Mouse (Mus musculus) forebrain, embryonic 16.5 days (tissue): ENCODE measurements around the gene Bmp10. TPM values are rescaled to one million over a fixed set of nuclear protein-coding genes. Genes with fewer than 3 reads are reported as not detected.

Experiments
- ATAC-seq: fragments of 200-750 bp; cut with Nextera tagmentation; 2 replicates; pipeline ENCODE4 v1.8.0; 2017; ENCODE audit warnings: mild to moderate bottlenecking, moderate library complexity
- H3K27ac ChIP-seq: fragments of 300-500 bp; sonication (generic); 2 replicates; pipeline ENCODE4 v1.5.1; 2014; ENCODE audit warnings: low read length, control low read depth
- H3K27me3 ChIP-seq: fragments of 300-500 bp; sonication (generic); replicated peaks from 2 replicates; pipeline ENCODE4 v1.6.1; 2014; ENCODE audit warnings: low read length; ENCODE audit not compliant: control insufficient read depth, insufficient read depth
- H3K36me3 ChIP-seq: fragments of 300-500 bp; sonication (generic); 2 replicates; pipeline ENCODE4 v1.6.1; 2014; ENCODE audit not compliant: control insufficient read depth, insufficient read depth
- H3K4me1 ChIP-seq: fragments of 300-500 bp; sonication (generic); replicated peaks from 2 replicates; pipeline ENCODE4 v1.6.1; 2014; ENCODE audit warnings: low read length; ENCODE audit not compliant: control insufficient read depth, insufficient read depth
- H3K4me2 ChIP-seq: fragments of 300-500 bp; sonication (generic); 2 replicates; pipeline ENCODE4 v1.6.1; 2014; ENCODE audit warnings: mild to moderate bottlenecking, low read length, control low read depth
- H3K4me3 ChIP-seq: fragments of 300-500 bp; sonication (generic); replicated peaks from 2 replicates; pipeline ENCODE4 v1.5.1; 2014; ENCODE audit warnings: mild to moderate bottlenecking, low read length, control low read depth
- H3K9ac ChIP-seq: fragments of 300-500 bp; sonication (generic); replicated peaks from 2 replicates; pipeline ENCODE4 v1.6.1; 2014; ENCODE audit warnings: low read depth, low read length, control low read depth
- H3K9me3 ChIP-seq: fragments of 300-500 bp; sonication (generic); 2 replicates; pipeline ENCODE4 v1.6.1; 2016; ENCODE audit warnings: low read length; ENCODE audit not compliant: control insufficient read depth
- WGBS: fragments of 180-500 bp; shearing (Covaris S2); extraction: QIAGEN DNeasy Blood & Tissue Kit; methylation state at CpG from one replicate; pipeline ENCODE4 v1.1.7; 2014; 5-methylcytosine and 5-hydroxymethylcytosine counted together
- polyA plus RNA-seq: library from polyadenylated mRNA; unstranded; fragments of >200 nt; fragmentation: Nextera tagmentation; extraction: Ambion mirVana; gene quantifications from 2 replicates; pipeline ENCODE4 v1.2.1, GENCODE M21; 2015

The Bmp10 gene
- not detected in 2 replicates for polyA plus RNA-seq

DNA sequence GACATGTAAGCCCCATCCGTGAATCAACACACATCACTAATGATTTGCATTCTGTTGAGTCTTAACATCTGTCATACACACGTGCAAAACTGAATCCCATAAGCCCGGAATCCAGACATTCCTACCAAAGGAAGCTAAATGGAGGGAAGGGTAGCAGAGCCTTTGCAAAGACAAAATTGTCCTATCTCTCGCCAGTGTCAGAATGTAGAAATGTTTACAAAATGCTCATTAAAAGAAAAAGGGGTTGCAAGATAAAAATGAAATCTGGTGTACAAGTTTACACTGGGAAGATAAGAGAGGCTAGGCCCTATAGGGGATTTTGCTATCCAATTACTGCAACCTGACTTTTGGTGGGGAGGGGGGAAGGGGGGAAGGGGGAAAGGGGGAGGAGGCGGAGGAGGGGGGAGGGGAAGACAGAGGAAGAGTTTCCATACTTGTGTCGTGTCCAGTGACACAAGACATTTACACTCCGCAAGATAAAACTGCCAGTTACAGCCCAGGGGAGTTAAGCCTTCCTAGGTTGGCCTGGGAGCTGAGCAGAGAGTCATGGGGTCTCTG is at the start of gene Bmp10:
Bmp10 (plus strand) TSS at position 508 of the 558 bp plus-strand sequence.
- Histone ChIP-seq H3K9me3 (no peaks in the 10 kb centered on the region), H3K9ac (no peak within 1 kb of the TSS), H3K4me2 (no peak within 1 kb of the TSS), H3K4me3 (no peak within 1 kb of the TSS), H3K36me3 (no peaks in the 10 kb centered on the region), H3K4me1 (0 out of 2 replicates have a peak, but pooled peaks cover 3% of the 10 kb centered on the region), H3K27me3 (no peaks in the 10 kb centered on the region), H3K27ac (no peak within 1 kb of the TSS)
- WGBS: 86% methylated on average over 7 of the region's 7 CpGs
- ATAC-seq: no peak

DNA sequence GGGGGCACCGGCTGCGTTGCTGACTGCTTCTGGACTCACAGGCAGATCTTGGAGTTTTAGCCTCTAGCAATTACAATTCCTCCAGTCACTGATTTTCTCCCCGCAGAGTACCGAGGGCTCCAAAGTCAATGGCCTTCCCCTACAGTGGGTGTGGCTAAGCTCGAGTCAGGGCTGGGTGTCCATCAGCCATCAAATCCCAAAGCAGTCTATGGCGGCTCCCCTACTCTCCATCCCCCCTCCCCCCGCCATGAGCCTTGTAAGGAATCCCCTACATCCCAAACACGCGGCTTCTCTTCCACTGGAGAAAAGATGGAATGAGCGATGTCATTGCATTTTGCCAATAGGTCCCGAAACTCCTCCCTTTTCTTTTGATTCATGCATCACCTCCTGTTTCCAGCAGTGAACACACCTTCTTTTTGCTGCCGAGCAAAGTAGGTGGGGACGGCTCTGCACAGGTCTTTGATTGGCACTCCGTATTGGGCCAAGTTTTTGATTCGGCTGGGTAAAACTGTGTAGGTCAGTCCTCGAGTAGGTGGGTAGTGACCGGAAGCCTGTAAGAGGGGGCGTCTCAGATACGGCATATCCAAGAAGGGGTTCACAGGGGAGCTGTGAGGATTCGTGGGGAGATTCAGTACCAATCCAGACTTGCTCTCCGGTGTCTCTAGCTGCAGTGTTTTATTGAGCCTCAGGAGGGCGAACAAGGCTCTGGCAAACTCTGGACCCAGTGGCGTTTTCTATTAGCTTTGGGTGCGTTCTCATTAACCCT is 44.7 kb upstream of the Bmp10 start:
- Histone ChIP-seq H3K4me3 (peak overlapping the region; percentile 43), H3K9ac (peak overlapping the region; percentile 49), H3K4me2 (peak overlapping the region; percentile 71), H3K27ac (no peak overlapping the region), H3K4me1 (peaks cover 8% of the 10 kb centered on the region), H3K9me3 (no peaks in the 10 kb centered on the region), H3K27me3 (no peaks in the 10 kb centered on the region), H3K36me3 (no peaks in the 10 kb centered on the region)
- peak; percentile 79 for ATAC-seq
- 8% methylated on average over 24 of the region's 24 CpGs for WGBS

DNA sequence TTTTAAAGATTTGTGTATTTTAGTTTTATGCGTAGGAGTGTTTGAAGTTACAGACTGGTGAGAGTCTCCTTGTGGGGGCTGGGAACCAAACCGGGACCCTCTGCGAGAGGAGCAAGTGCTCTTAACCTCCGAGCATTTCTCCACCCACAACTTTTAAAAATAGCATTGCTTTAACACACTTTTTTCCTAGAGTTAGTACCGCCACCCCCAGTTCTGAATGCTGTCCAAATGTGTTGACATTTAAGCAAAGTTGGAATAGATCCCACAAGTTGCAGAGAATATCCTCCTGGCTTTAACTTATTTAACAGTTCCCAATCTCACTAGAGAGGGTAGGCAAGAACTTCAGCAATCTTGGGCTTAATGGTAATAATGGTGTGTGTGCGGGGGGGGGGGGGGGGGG is 44.0 kb upstream of the Bmp10 start:
- Histone ChIP-seq H3K4me1 (peaks cover 8% of the 10 kb centered on the region), H3K27ac (no peak overlapping the region), H3K36me3 (no peaks in the 10 kb centered on the region), H3K4me2 (no peak overlapping the region), H3K9ac (no peak overlapping the region), H3K9me3 (no peaks in the 10 kb centered on the region), H3K4me3 (no peak overlapping the region), H3K27me3 (no peaks in the 10 kb centered on the region)
- 50% methylated on average over 5 of the region's 6 CpGs for WGBS
- ATAC-seq: no peak

DNA sequence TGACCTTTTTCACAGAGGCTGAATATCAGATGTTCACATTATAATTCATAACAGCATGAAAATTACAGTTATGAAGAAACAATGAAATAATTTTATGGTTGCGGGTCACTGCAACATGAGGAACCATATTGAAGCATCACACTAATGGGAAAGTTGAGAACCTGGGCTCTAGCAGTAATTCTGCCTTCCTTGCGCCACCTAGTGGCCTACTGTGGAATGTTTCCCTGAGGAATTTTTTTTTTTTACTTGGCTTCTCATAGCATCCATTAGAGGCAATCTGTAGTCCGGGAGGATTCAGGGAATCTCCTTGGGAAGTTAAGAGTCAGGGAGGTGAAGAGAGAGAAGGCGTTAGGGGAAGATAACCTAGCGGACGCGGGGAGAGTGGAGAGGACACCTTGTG is 42.6 kb upstream of the Bmp10 start:
- H3K27me3 ChIP-seq: no peaks in the 10 kb centered on the region
- H3K9me3 ChIP-seq: no peaks in the 10 kb centered on the region
- WGBS: 9% methylated on average over 7 of the region's 7 CpGs
- no peak overlapping the region for H3K4me2 ChIP-seq
- H3K4me3 ChIP-seq: no peak overlapping the region
- H3K9ac ChIP-seq: no peak overlapping the region
- H3K36me3 ChIP-seq: no peaks in the 10 kb centered on the region
- peaks cover 8% of the 10 kb centered on the region for H3K4me1 ChIP-seq
- H3K27ac ChIP-seq: no peak overlapping the region
- no peak; the same call in 1 of the 2 replicates for ATAC-seq

DNA sequence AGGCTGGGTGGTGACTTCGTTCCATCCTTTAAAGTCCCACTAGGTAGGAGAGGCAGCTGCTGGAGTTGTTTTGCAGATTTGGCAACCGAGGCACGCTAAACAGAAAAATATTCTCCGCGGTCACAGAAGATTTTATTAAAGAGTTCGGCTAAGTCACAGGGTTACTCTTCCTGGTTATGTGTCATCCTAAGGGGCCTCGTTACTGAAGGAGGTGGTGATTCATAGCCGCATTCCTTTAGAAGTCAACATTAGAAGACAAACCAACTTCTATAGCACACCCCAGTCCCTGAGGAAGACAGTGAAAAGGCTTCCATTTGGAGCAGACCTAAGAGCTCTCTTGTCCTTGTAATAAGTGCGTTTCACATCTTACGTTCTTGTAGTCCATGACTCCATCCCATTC is 42.1 kb upstream of the Bmp10 start:
- no peak overlapping the region for H3K4me3 ChIP-seq
- no peaks in the 10 kb centered on the region for H3K9me3 ChIP-seq
- H3K9ac ChIP-seq: no peak overlapping the region
- WGBS: 86% methylated on average over 10 of the region's 10 CpGs
- no peaks in the 10 kb centered on the region for H3K36me3 ChIP-seq
- no peak for ATAC-seq
- no peaks in the 10 kb centered on the region for H3K27me3 ChIP-seq
- H3K4me1 ChIP-seq: peaks cover 8% of the 10 kb centered on the region
- no peak overlapping the region for H3K27ac ChIP-seq
- H3K4me2 ChIP-seq: no peak overlapping the region

DNA sequence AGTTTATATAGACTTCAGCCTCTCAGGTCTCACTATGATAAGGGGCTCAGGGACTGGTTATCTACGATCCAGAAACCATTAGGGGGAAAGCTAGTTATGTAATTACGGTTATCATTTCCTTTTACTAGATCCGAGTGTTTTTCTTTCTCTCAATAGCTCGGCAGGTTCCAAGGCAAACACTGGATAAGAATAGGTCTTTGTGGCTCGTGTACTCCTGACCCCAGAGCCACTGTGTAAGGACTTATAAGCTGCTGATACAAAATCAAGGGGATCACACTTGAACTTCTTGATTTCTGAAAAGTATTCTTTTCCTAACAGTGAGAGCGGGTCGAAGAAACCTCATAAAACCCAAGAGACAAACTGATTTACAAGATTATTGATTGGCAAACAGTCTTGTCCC is 39.9 kb upstream of the Bmp10 start, which contains the start of gene Gkn3:
Gkn3 (minus strand) TSS at position 59 of the 400 bp plus-strand sequence.
- no peak for ATAC-seq
- no peak within 1 kb of the TSS for H3K4me2 ChIP-seq
- H3K9ac ChIP-seq: no peak within 1 kb of the TSS
- peaks cover 8% of the 10 kb centered on the region for H3K4me1 ChIP-seq
- H3K27me3 ChIP-seq: no peaks in the 10 kb centered on the region
- H3K36me3 ChIP-seq: no peaks in the 10 kb centered on the region
- 63% methylated on average over 7 of the region's 7 CpGs for WGBS
- no peak within 1 kb of the TSS for H3K4me3 ChIP-seq
- H3K9me3 ChIP-seq: no peaks in the 10 kb centered on the region
- H3K27ac ChIP-seq: no peak within 1 kb of the TSS

DNA sequence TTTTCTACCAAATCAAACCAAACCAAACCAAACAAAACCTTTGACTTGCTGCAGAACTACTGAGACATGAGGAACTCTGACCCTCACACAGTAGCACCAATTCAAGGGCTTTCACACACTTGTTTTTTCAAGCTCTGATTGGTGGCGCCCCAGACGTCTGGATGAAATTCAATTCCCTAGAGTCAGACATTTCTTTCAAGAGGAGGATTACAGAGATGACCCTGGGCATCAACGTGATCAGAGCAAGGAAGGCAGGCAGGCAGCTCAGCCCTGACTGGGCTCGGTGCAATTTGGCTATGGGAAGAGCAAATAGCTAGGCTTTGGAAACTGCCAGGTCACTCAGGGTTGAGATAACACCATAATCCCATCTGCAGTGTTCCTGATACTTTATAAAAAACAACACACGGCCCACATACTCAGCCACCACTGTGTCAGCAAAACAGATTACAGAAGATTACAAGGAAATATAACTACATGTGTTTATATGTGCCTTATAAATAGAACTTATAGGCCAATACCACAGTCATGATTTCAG is 39.3 kb upstream of the Bmp10 start:
- H3K4me2 ChIP-seq: no peak overlapping the region
- H3K27me3 ChIP-seq: no peaks in the 10 kb centered on the region
- 43% methylated on average over 5 of the region's 5 CpGs for WGBS
- H3K36me3 ChIP-seq: no peaks in the 10 kb centered on the region
- ATAC-seq: no peak
- H3K4me3 ChIP-seq: no peak overlapping the region
- no peak overlapping the region for H3K9ac ChIP-seq
- no peak overlapping the region for H3K27ac ChIP-seq
- no peaks in the 10 kb centered on the region for H3K9me3 ChIP-seq
- 0 out of 2 replicates have a peak, but pooled peaks cover 2% of the 10 kb centered on the region for H3K4me1 ChIP-seq

DNA sequence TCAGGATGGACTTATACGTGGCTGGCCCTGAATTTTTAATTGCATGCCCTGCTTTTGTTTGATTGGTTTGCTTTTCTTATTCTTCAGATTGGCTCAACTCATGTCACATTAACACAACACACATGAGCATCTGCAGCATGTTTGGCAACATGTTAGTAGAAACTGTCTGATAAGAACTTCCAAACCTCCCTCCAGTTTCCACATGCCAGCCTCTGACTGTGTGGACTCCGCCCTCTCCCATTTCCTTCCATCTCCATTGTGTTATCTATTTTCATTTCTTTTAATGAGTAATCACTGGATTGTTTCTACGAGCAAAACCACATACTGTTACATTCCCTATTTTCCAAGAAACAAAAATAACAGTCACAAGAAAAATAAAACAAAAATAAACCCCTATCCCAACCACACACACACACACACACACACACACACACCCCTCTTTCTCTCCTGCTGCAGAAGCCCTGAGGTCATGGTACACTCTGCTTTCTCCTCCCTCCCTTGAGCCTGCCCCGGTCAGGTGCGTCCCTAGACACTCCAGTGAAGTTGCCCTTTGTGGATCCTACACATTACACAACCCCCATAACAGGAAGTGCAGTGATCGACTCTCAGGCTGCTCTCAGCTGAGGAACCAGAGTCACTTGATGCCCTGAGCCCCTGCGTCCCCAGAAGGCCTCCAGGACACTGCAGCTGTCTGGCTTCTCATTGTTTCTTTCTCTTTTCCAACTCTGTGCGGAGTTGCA is 35.2 kb upstream of the Bmp10 start:
- Histone ChIP-seq H3K4me1 (no peaks in the 10 kb centered on the region), H3K36me3 (no peaks in the 10 kb centered on the region), H3K27ac (no peak overlapping the region), H3K4me2 (no peak overlapping the region), H3K9me3 (no peaks in the 10 kb centered on the region), H3K27me3 (no peaks in the 10 kb centered on the region), H3K4me3 (no peak overlapping the region), H3K9ac (no peak overlapping the region)
- 62% methylated on average over 8 of the region's 8 CpGs for WGBS
- no peak for ATAC-seq

DNA sequence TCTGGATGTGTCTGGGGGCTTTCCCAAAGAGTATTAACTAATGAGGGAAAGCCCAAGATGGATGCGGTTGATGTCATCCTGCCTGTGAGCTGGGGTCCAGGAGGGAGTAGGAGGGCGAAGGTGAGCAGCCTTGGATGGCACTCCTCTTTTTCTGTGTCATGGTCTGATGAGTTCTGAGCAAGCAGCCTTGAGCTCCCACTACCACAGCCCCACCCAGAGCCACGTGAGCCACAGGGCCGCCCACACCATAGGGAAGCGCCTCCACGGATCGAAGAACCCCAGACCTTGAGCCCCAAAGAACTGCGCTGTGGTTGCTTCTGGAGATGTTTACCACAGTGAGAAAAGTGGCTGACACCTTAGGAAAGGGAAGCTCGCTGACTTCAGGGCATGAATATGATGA is 34.0 kb upstream of the Bmp10 start:
- H3K9ac ChIP-seq: no peak overlapping the region
- H3K4me3 ChIP-seq: no peak overlapping the region
- no peak overlapping the region for H3K27ac ChIP-seq
- no peak overlapping the region for H3K4me2 ChIP-seq
- no peaks in the 10 kb centered on the region; the same call in 1 of the 2 replicates for H3K4me1 ChIP-seq
- no peaks in the 10 kb centered on the region for H3K27me3 ChIP-seq
- no peaks in the 10 kb centered on the region for H3K9me3 ChIP-seq
- no peak for ATAC-seq
- H3K36me3 ChIP-seq: no peaks in the 10 kb centered on the region
- 86% methylated on average over 9 of the region's 9 CpGs for WGBS
